Mouse (Mus musculus) stomach, embryonic 14.5 days (tissue): Measurements from ENCODE around the gene Kmt2a. TPM values are rescaled to one million over a fixed set of nuclear protein-coding genes. Genes with fewer than 3 reads are reported as not detected.
"Not testable (repeated sequence)": the region's sequence is repeated elsewhere in the genome, so short reads cannot be mapped to it uniquely, and the experiment has no call there.

Experiments
- ATAC-seq: fragments of 200-750 bp; cut with Nextera tagmentation; 2 replicates; pipeline ENCODE4 v1.8.0; 2017; ENCODE audit warnings: low read depth, moderate TSS enrichment; ENCODE audit not compliant: insufficient number of reproducible peaks, insufficient read depth, low FRiP score
- H3K27ac ChIP-seq: fragments of 300-500 bp; sonication (generic); 2 replicates; pipeline ENCODE4 v1.5.1; 2014; ENCODE audit warnings: mild to moderate bottlenecking, low read length, moderate library complexity, mixed read lengths
- H3K27me3 ChIP-seq: fragments of 300-500 bp; sonication (generic); 2 replicates; pipeline ENCODE4 v1.6.1; 2014; ENCODE audit warnings: low read length, control low read depth, mixed read lengths; ENCODE audit not compliant: control insufficient read depth, insufficient read depth
- H3K36me3 ChIP-seq: fragments of 300-500 bp; sonication (generic); 2 replicates; pipeline ENCODE4 v1.6.1; 2014; ENCODE audit warnings: mild to moderate bottlenecking, control low read depth, low read length, moderate library complexity, mixed read lengths; ENCODE audit not compliant: control insufficient read depth, insufficient read depth
- H3K4me1 ChIP-seq: fragments of 300-500 bp; sonication (generic); 2 replicates; pipeline ENCODE4 v1.6.1; 2014; ENCODE audit warnings: low read length, control low read depth, mixed read lengths; ENCODE audit not compliant: control insufficient read depth, insufficient read depth
- H3K4me2 ChIP-seq: fragments of 300-500 bp; sonication (generic); replicated peaks from 2 replicates; pipeline ENCODE4 v1.6.1; 2014; ENCODE audit warnings: low read depth, low read length, control low read depth
- H3K4me3 ChIP-seq: fragments of 300-500 bp; sonication (generic); 2 replicates; pipeline ENCODE4 v1.5.1; 2014; ENCODE audit warnings: low read depth, low read length, control low read depth
- H3K9ac ChIP-seq: fragments of 300-500 bp; sonication (generic); replicated peaks from 2 replicates; pipeline ENCODE4 v1.6.1; 2014; ENCODE audit warnings: low read depth, mild to moderate bottlenecking, control low read depth, low read length, moderate library complexity, mixed read lengths
- H3K9me3 ChIP-seq: fragments of 300-500 bp; sonication (generic); 2 replicates; pipeline ENCODE4 v1.6.1; 2016; ENCODE audit warnings: low read depth, low read length, control low read depth; ENCODE audit not compliant: control insufficient read depth
- WGBS: fragments of 180-500 bp; shearing (Covaris S2); extraction: QIAGEN DNeasy Blood & Tissue Kit; methylation state at CpG from one replicate; pipeline ENCODE4 v1.1.7; 2014; 5-methylcytosine and 5-hydroxymethylcytosine counted together
- polyA plus RNA-seq: library from polyadenylated mRNA; unstranded; fragments of >200 nt; fragmentation: Nextera tagmentation; extraction: Ambion mirVana; gene quantifications from 2 replicates; pipeline ENCODE4 v1.2.1, GENCODE M21; 2014

The Kmt2a gene
- polyA plus RNA-seq, 1 experiment from 2014 or later: 15.9 TPM

- Histone ChIP-seq H3K4me1 (0 out of 2 replicates have a peak, but pooled peaks cover 3% of the 10 kb centered on the region), H3K9ac (no peak overlapping the region), H3K27me3 (no peaks in the 10 kb centered on the region), H3K9me3 (no peaks in the 10 kb centered on the region), H3K36me3 (peaks cover 11% of the 10 kb centered on the region; the same call in 1 of the 2 replicates), H3K4me3 (no peak overlapping the region), H3K27ac (peak overlapping the region; percentile 76), H3K4me2 (no peak overlapping the region)
- 26% methylated on average over 5 of the region's 5 CpGs for WGBS
- no peak for ATAC-seq
Observed at GRCm38 (mm10) chr9:44772392-44772749, 108.7 kb downstream of the Kmt2a start.

- Histone ChIP-seq H3K4me3 (no peak overlapping the region), H3K4me2 (no peak overlapping the region), H3K4me1 (peaks cover 3% of the 10 kb centered on the region; the same call in 1 of the 2 replicates), H3K27me3 (no peaks in the 10 kb centered on the region), H3K9ac (no peak overlapping the region), H3K9me3 (no peaks in the 10 kb centered on the region), H3K27ac (no peak overlapping the region), H3K36me3 (peaks cover 11% of the 10 kb centered on the region; the same call in 1 of the 2 replicates)
- no peak for ATAC-seq
- 84% methylated on average over 5 of the region's 5 CpGs for WGBS
Observed at GRCm38 (mm10) chr9:44771376-44771775, 109.7 kb downstream of the Kmt2a start.

- 41% methylated on average over 7 of the region's 9 CpGs for WGBS
- ATAC-seq, H3K9me3 ChIP-seq, H3K27me3 ChIP-seq, H3K36me3 ChIP-seq, H3K9ac ChIP-seq: not testable (repeated sequence)
- peak overlapping the region; percentile 25 for H3K4me2 ChIP-seq
- peak overlapping the region; percentile 99 for H3K4me3 ChIP-seq
- peaks cover 14% of the 10 kb centered on the region for H3K4me1 ChIP-seq
- peak overlapping the region; percentile 96 for H3K27ac ChIP-seq
Observed at GRCm38 (mm10) chr9:44768029-44768394, 113.1 kb downstream of the Kmt2a start.

GRCm38 (mm10) chr9:44767101-44768028 is 113.7 kb downstream of the Kmt2a start, which contains the start of the genes Arcn1 and Ift46:
Arcn1 (minus strand) TSS chr9:44767845.
Ift46 (plus strand) TSS chr9:44767908.
- under 1% methylated on average over 73 of the region's 82 CpGs for WGBS
- peak; percentile 86 for ATAC-seq
- no peaks in the 10 kb centered on the region for H3K9me3 ChIP-seq
- H3K27ac ChIP-seq: peak within 1 kb of the TSS; percentile 96
- no peaks in the 10 kb centered on the region for H3K27me3 ChIP-seq
- peaks cover 14% of the 10 kb centered on the region for H3K4me1 ChIP-seq
- H3K9ac ChIP-seq: peak within 1 kb of the TSS; percentile 98
- H3K4me2 ChIP-seq: peak within 1 kb of the TSS; percentile 83
- H3K36me3 ChIP-seq: no peaks in the 10 kb centered on the region
- H3K4me3 ChIP-seq: peak within 1 kb of the TSS; percentile 99

- Histone ChIP-seq H3K27me3 (no peaks in the 10 kb centered on the region), H3K4me2 (no peak overlapping the region), H3K36me3 (peaks cover 25% of the 10 kb centered on the region), H3K27ac (no peak overlapping the region), H3K9me3 (no peaks in the 10 kb centered on the region), H3K4me1 (peaks cover 10% of the 10 kb centered on the region), H3K4me3 (no peak overlapping the region), H3K9ac (no peak overlapping the region)
- no peak for ATAC-seq
- WGBS: 71% methylated on average over 2 of the region's 2 CpGs
Observed at GRCm38 (mm10) chr9:44760873-44761272, 120.2 kb downstream of the Kmt2a start.

Other genes starting within 250 kb of the Kmt2a start
- not detected in 2 replicates for gene Treh, start 208.1 kb downstream of the Kmt2a start, polyA plus RNA-seq
- 26.7 and 26.8 TPM in 2 replicates for gene Phldb1, start 146.1 kb downstream of the Kmt2a start, polyA plus RNA-seq
- 202 and 209 TPM in 2 replicates for gene Arcn1, start 113.5 kb downstream of the Kmt2a start, polyA plus RNA-seq
- 105 and 119 TPM in 2 replicates for gene Ift46, start 113.4 kb downstream of the Kmt2a start, polyA plus RNA-seq
- 3.2 and 3.5 TPM in 2 replicates for gene Tmem25, start 82.0 kb downstream of the Kmt2a start, polyA plus RNA-seq
- gene Ttc36, start 78.2 kb downstream of the Kmt2a start, polyA plus RNA-seq: 0.42 and 1.7 TPM in 2 replicates
- gene Atp5l, start 39.4 kb upstream of the Kmt2a start, polyA plus RNA-seq: 667 and 745 TPM in 2 replicates
- gene Ube4a, start 84.3 kb upstream of the Kmt2a start, polyA plus RNA-seq: 32.7 and 39.6 TPM in 2 replicates
- gene Cd3g, start 99.1 kb upstream of the Kmt2a start, polyA plus RNA-seq: 0.33 TPM in 1 of 2 replicates, not detected in the other
- gene Cd3d, start 100.5 kb upstream of the Kmt2a start, polyA plus RNA-seq: not detected in 2 replicates
- 0.41 TPM in 1 of 2 replicates, not detected in the other for gene Cd3e, start 128.3 kb upstream of the Kmt2a start, polyA plus RNA-seq
- 27.2 and 28.6 TPM in 2 replicates for gene Mpzl2, start 158.5 kb upstream of the Kmt2a start, polyA plus RNA-seq
- gene Mpzl3, start 173.9 kb upstream of the Kmt2a start, polyA plus RNA-seq: 3.1 and 4.6 TPM in 2 replicates
- 2.8 and 4.2 TPM in 2 replicates for gene Jaml, start 197.9 kb upstream of the Kmt2a start, polyA plus RNA-seq
- 3.6 and 5.5 TPM in 2 replicates for gene Scn2b, start 236.5 kb upstream of the Kmt2a start, polyA plus RNA-seq